Mouse (Mus musculus): Measurements from ENCODE around the gene Apom. TPM values are rescaled to one million over a fixed set of nuclear protein-coding genes. Genes with fewer than 3 reads are reported as not detected.
A peak's percentile ranks its signal among the peaks of the same experiment; 100 is the strongest.

Gene Apom
- polyA plus RNA-seq, 1 experiment from 2014 or later, result 0.56 TPM

- peaks cover 55% of the 10 kb centered on the region for H3K36me3 ChIP-seq
Measured at GRCm38 (mm10) chr17:35121143-35121799, 10.6 kb downstream of the Apom start, which contains the start of gene Gpank1. Gene Gpank1 (plus strand): TSS chr17:35121455.

GRCm38 (mm10) chr17:35120745-35121142, 11.1 kb downstream of the Apom start:
- H3K4me1 ChIP-seq, result peaks cover 29% of the 10 kb centered on the region
- no peaks in the 10 kb centered on the region for H3K27me3 ChIP-seq (ENCODE audit: low read depth, poor library complexity, severe bottlenecking)
- under 1% methylated on average over 33 of the region's 33 CpGs for whole genome bisulfite sequencing
- H3K36me3 ChIP-seq, result peaks cover 60% of the 10 kb centered on the region
- DNase-seq (ENCODE audit: low spot score), result peak; percentile 46
- H3K27ac ChIP-seq, result peak overlapping the region; percentile 90
- H3K9me3 ChIP-seq (replicated peaks), result no peaks in the 10 kb centered on the region
- H3K4me3 ChIP-seq, result peak overlapping the region; percentile 89

More at GRCm38 (mm10) chr17:35121143-35121799, 10.6 kb downstream of the Apom start, which contains the start of gene Gpank1:
- peak; percentile 98 for DNase-seq (ENCODE audit: low spot score)
- Histone ChIP-seq H3K4me3 (peak within 1 kb of the TSS; percentile 89), H3K4me1 (peaks cover 32% of the 10 kb centered on the region), H3K9me3 (replicated peaks) (no peaks in the 10 kb centered on the region), H3K27me3 (ENCODE audit: low read depth, poor library complexity, severe bottlenecking) (no peaks in the 10 kb centered on the region), H3K27ac (peak within 1 kb of the TSS; percentile 90)
- under 1% methylated on average over 50 of the region's 50 CpGs for WGBS

DNA sequence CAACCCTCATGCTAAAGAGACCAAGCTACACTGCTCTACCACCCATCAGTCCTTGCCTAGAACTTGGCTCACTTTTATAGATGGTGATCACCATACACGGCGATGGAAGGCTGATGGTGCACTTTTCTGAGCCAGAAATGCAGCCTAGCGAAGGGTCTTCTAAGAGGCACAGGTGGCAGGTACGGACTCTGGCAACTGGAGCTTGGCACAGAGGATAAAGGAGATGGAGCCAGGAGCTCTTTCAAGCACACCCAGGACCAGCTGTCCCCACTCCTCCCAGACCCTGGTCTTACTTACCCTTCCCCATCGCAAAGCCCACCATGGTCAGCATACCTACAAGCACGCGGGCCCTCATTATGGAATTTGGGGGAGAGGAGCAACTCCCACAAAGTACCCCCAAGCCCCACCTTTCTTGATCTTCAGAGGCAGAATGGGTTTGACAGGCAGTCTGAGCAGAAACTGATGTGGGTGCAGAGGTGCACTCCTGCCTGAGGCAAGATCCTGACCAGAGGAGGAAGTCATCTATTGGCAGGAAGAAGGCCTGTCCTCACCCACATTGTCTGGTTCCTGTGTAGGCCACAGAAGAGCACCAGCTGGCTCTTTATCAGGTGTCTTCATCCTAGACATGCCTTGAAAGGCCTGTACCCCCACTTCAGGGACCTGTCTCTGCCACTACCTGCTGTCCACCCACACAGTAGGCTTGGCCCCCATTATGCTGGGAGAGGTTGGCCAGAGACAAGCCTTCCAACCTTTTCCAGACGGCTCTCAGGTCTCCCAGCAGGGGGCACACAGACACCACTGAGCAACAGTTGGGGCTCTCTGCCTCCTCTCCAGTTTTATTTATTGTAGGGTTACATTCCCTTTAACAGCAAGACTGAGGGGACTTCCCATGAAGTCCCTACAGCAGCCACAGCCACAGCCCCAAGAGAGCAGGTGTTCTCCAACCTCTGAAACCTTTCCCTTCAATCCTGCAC, 16.5 kb downstream of the Apom start, which contains the start of gene Ly6g5b:
TSS of gene Ly6g5b (minus strand) at position 383 of the 974 bp plus-strand sequence.
- DNase-seq (ENCODE audit: low spot score), result no peak
- peaks cover 59% of the 10 kb centered on the region for H3K36me3 ChIP-seq
- H3K4me3 ChIP-seq, result no peak within 1 kb of the TSS
- no peak within 1 kb of the TSS for H3K27ac ChIP-seq
- H3K4me1 ChIP-seq, result peaks cover 9% of the 10 kb centered on the region
- no peaks in the 10 kb centered on the region for H3K9me3 ChIP-seq (replicated peaks)
- WGBS, result 86% methylated on average over 8 of the region's 8 CpGs
- H3K27me3 ChIP-seq (ENCODE audit: low read depth, poor library complexity, severe bottlenecking), result no peaks in the 10 kb centered on the region

DNA sequence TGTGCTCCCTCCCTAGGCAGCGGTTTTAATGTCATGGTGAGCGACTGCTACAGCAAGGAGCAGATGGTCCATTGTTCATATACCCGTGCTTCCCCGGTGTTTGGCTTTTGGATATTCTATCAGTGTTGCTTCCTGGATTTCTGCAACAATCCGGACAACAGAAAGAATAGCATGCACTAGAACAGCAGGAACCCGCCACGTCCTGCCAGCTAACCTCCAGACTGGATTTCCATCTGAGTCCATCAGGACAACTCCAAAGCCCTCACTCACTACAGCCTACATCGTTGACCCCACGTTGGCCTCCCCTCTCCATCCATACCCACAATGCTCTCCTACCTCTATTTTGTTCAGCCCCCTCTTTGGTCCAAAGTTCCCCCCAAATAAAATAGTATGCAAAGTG, 20.1 kb downstream of the Apom start:
- peaks cover 31% of the 10 kb centered on the region for H3K36me3 ChIP-seq
- no peaks in the 10 kb centered on the region for H3K9me3 ChIP-seq (replicated peaks)
- H3K27me3 ChIP-seq (ENCODE audit: low read depth, poor library complexity, severe bottlenecking), result no peaks in the 10 kb centered on the region
- H3K27ac ChIP-seq, result no peak overlapping the region
- DNase-seq (ENCODE audit: low spot score), result no peak
- no peaks in the 10 kb centered on the region for H3K4me1 ChIP-seq
- 89% methylated on average over 9 of the region's 9 CpGs for WGBS
- no peak overlapping the region for H3K4me3 ChIP-seq

DNA sequence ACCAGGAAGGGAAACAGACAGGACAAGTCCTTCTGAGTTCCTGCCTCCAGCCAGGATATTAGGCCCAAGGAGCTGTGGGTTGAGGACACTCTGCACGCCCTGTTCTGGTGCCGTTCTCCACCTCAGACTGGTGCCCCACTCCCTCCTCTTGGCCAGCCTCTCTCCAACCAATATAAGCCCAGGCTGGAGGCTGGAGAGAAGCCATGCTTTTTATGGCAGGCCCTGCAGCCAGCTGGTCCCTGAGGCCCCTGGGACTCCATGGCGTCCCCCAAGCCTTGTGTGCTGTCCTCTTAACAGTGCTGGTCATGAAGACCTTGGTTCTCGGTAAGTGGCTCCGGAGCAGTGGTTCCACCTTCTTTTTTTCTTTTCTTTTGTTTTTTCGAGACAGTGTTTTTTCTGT, 23.8 kb downstream of the Apom start, which contains the start of gene Ly6g5c:
TSS of gene Ly6g5c (plus strand) at position 183 of the 400 bp plus-strand sequence.
- Histone ChIP-seq H3K36me3 (peaks cover 13% of the 10 kb centered on the region), H3K4me1 (peaks cover 8% of the 10 kb centered on the region; the same call in 1 of the 2 replicates), H3K27me3 (ENCODE audit: low read depth, poor library complexity, severe bottlenecking) (no peaks in the 10 kb centered on the region), H3K9me3 (replicated peaks) (no peaks in the 10 kb centered on the region), H3K4me3 (no peak within 1 kb of the TSS), H3K27ac (no peak within 1 kb of the TSS)
- DNase-seq (ENCODE audit: low spot score), result no peak
- WGBS, result 87% methylated on average over 6 of the region's 6 CpGs

DNA sequence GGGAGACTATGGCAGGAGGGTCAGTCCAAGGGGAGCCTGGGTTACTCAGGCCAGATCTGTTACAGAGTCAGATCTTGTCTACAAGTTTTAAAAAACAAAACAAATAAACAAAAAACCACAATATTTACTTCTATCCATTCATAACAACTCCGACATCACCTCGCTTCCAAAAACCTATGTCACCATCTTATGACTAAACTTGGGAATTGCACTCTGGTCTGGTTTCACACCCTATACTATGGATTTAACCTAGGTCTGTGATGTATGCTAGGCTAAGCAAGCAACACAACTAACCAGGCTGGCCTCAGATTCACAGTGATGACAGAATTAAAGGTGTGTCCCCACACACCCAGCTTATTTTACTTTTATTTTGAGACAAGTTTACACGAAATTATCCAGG, 25.3 kb downstream of the Apom start:
- no peak for DNase-seq (ENCODE audit: low spot score)
- H3K4me3 ChIP-seq, result no peak overlapping the region
- no peak overlapping the region for H3K27ac ChIP-seq
- peaks cover 8% of the 10 kb centered on the region; the same call in 1 of the 2 replicates for H3K4me1 ChIP-seq
- H3K36me3 ChIP-seq, result peaks cover 29% of the 10 kb centered on the region
- WGBS, result 80% methylated on average over 3 of the region's 3 CpGs
- H3K27me3 ChIP-seq (ENCODE audit: low read depth, poor library complexity, severe bottlenecking), result no peaks in the 10 kb centered on the region
- no peaks in the 10 kb centered on the region for H3K9me3 ChIP-seq (replicated peaks)

DNA sequence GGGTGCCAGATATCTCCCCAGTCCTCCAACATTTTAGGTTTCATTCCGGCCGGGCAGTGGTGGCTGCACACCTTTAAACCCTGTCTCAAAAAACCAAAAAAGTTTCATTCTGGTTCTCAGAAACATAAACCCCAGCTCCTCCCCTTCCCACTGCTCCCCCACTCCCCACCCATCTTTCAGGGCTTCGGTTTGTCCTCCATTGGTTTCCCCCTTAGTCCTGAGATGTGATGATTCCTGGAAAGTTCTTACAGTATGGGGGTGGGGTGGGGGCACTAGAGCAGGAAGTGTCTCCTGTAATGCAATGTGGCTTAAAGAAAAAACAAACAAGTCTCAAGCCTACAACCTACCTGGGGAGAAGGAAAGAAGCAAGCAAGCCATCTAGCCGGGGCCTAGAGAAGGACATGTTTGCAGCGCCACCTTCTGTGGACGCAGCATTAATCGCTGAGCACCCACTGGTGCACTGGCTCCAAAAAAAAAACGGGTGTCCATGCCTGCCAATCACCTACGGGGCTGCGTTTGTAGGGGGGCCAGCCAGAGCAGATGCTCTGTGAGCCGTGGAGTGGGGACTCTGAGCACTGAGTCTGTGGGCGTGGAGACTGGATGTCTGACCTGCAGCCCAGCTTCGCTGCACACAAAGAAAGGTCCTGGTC, 26.0 kb downstream of the Apom start:
- peak; percentile 40 for DNase-seq (ENCODE audit: low spot score)
- Histone ChIP-seq H3K4me3 (peak overlapping the region; percentile 13; the same call in 1 of the 2 replicates), H3K27ac (no peak overlapping the region), H3K27me3 (ENCODE audit: low read depth, poor library complexity, severe bottlenecking) (no peaks in the 10 kb centered on the region), H3K9me3 (replicated peaks) (no peaks in the 10 kb centered on the region), H3K36me3 (peaks cover 35% of the 10 kb centered on the region), H3K4me1 (peaks cover 8% of the 10 kb centered on the region; the same call in 1 of the 2 replicates)
- 35% methylated on average over 13 of the region's 13 CpGs for WGBS

- Histone ChIP-seq H3K36me3 (peaks cover 47% of the 10 kb centered on the region), H3K27ac (no peak overlapping the region), H3K4me1 (peaks cover 8% of the 10 kb centered on the region; the same call in 1 of the 2 replicates), H3K27me3 (ENCODE audit: low read depth, poor library complexity, severe bottlenecking) (no peaks in the 10 kb centered on the region), H3K4me3 (no peak overlapping the region), H3K9me3 (replicated peaks) (no peaks in the 10 kb centered on the region)
- 83% methylated on average over 6 of the region's 6 CpGs for WGBS
- no peak for DNase-seq (ENCODE audit: low spot score)
Measured at GRCm38 (mm10) chr17:35104754-35105153, 27.1 kb downstream of the Apom start.

DNA sequence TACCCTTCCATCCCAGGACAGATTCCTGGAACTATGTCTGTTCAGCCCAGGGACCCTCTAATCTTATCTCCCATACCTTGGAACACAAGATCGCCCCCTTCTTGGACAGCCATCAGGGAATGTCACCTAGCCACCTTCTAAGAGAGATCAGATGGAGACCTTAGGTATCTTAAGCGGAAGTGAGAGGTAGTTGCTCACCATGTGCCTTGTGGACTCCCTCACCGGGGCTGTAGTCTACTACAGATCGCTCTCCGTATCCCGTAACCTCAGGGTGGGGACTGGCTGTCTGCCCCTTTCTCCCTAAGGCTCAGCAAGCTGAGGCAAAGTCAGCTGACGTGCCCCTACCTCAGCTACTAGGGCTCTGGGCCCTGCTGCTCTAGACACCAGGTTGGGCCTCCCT, 27.8 kb downstream of the Apom start:
- Histone ChIP-seq H3K4me1 (peaks cover 8% of the 10 kb centered on the region; the same call in 1 of the 2 replicates), H3K27ac (no peak overlapping the region), H3K9me3 (replicated peaks) (no peaks in the 10 kb centered on the region), H3K4me3 (no peak overlapping the region), H3K36me3 (peaks cover 53% of the 10 kb centered on the region), H3K27me3 (ENCODE audit: low read depth, poor library complexity, severe bottlenecking) (no peaks in the 10 kb centered on the region)
- WGBS, result 92% methylated on average over 7 of the region's 7 CpGs
- DNase-seq (ENCODE audit: low spot score), result no peak

DNA sequence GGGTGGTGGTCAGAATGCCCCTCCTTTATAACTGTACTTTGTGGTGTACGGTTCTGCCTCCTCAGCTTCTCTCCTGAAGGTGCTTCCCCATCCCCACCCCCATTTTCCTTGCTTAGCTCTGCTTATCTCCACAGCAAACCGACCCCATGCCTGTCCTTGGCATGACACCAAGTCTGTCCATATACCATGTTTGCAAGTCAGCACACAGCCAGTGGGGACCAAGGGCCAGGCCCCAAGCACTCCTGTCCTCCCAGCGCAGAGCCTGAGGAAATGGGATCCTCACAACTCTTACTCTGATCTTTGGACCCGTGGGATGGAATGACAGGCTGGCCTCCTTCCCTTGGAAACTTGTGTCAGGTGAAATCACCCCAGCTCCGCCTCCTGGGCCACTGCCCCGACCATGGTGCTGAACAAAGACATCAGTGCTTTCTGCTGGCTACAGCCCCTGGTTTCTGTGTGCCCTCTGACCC, 28.6 kb downstream of the Apom start:
- Histone ChIP-seq H3K4me3 (no peak overlapping the region), H3K36me3 (peaks cover 61% of the 10 kb centered on the region), H3K27ac (no peak overlapping the region), H3K9me3 (replicated peaks) (no peaks in the 10 kb centered on the region), H3K4me1 (peaks cover 8% of the 10 kb centered on the region; the same call in 1 of the 2 replicates), H3K27me3 (ENCODE audit: low read depth, poor library complexity, severe bottlenecking) (no peaks in the 10 kb centered on the region)
- no peak for DNase-seq (ENCODE audit: low spot score)
- WGBS, result 72% methylated on average over 6 of the region's 6 CpGs

GRCm38 (mm10) chr17:35102299-35102698, 29.6 kb downstream of the Apom start:
- WGBS, result 79% methylated on average over 8 of the region's 8 CpGs
- Histone ChIP-seq H3K27me3 (ENCODE audit: low read depth, poor library complexity, severe bottlenecking) (no peaks in the 10 kb centered on the region), H3K27ac (no peak overlapping the region), H3K4me3 (no peak overlapping the region), H3K36me3 (peaks cover 70% of the 10 kb centered on the region), H3K9me3 (replicated peaks) (no peaks in the 10 kb centered on the region), H3K4me1 (peaks cover 8% of the 10 kb centered on the region; the same call in 1 of the 2 replicates)
- no peak for DNase-seq (ENCODE audit: low spot score)

- Histone ChIP-seq H3K9me3 (replicated peaks) (no peaks in the 10 kb centered on the region), H3K4me1 (peaks cover 8% of the 10 kb centered on the region; the same call in 1 of the 2 replicates), H3K27ac (no peak overlapping the region), H3K36me3 (peaks cover 81% of the 10 kb centered on the region), H3K4me3 (no peak overlapping the region), H3K27me3 (ENCODE audit: low read depth, poor library complexity, severe bottlenecking) (no peaks in the 10 kb centered on the region)
- DNase-seq (ENCODE audit: low spot score), result no peak
- 91% methylated on average over 11 of the region's 11 CpGs for WGBS
Measured at GRCm38 (mm10) chr17:35101161-35101560, 30.7 kb downstream of the Apom start.

All from limb, embryonic 10.5 days (tissue).